Mouse (Mus musculus): ENCODE measurements around the gene Gm11111. TPM values are rescaled to one million over a fixed set of nuclear protein-coding genes. Genes with fewer than 3 reads are reported as not detected.
"Not testable (repeated sequence)": the region's sequence is repeated elsewhere in the genome, so short reads cannot be mapped to it uniquely, and the experiment has no call there.

Gm11111 gene
- polyA plus RNA-seq, 1 experiment from 2014 or later = not detected

GRCm38 (mm10) chr5:98563801-98564200 lies 11.3 kb downstream of the Gm11111 start:
- Histone ChIP-seq H3K4me3 (replicated peaks) (no peak overlapping the region), H3K9ac (replicated peaks) (no peak overlapping the region), H3K9me3 (replicated peaks) (no peaks in the 10 kb centered on the region), H3K27ac (replicated peaks) (no peak overlapping the region), H3K27me3 (replicated peaks) (no peaks in the 10 kb centered on the region), H3K4me1 (0 out of 2 replicates have a peak, but pooled peaks cover 4% of the 10 kb centered on the region), H3K4me2 (no peak overlapping the region), H3K36me3 (no peaks in the 10 kb centered on the region)
- ATAC-seq (ENCODE audit: low FRiP score) = no peak
- WGBS = 44% methylated on average over 9 of the region's 9 CpGs

GRCm38 (mm10) chr5:98566461-98567193 lies 14.1 kb downstream of the Gm11111 start:
- WGBS = 28% methylated on average over 6 of the region's 6 CpGs
- Histone ChIP-seq H3K9me3 (replicated peaks) (no peaks in the 10 kb centered on the region), H3K4me2 (no peak overlapping the region), H3K27ac (replicated peaks) (no peak overlapping the region), H3K9ac (replicated peaks) (no peak overlapping the region), H3K36me3 (no peaks in the 10 kb centered on the region), H3K4me1 (0 out of 2 replicates have a peak, but pooled peaks cover 4% of the 10 kb centered on the region), H3K4me3 (replicated peaks) (no peak overlapping the region), H3K27me3 (replicated peaks) (no peaks in the 10 kb centered on the region)
- ATAC-seq (ENCODE audit: low FRiP score) = no peak

- WGBS = 94% methylated on average over 4 of the region's 4 CpGs
Observed at GRCm38 (mm10) chr5:98568481-98568880, 16.0 kb downstream of the Gm11111 start.

GRCm38 (mm10) chr5:98569029-98569513 lies 16.6 kb downstream of the Gm11111 start:
- ATAC-seq (ENCODE audit: low FRiP score) = no peak
- no peaks in the 10 kb centered on the region for H3K27me3 ChIP-seq (replicated peaks)
- H3K27ac ChIP-seq (replicated peaks) = no peak overlapping the region
- WGBS = 78% methylated on average over 3 of the region's 3 CpGs
- H3K4me3 ChIP-seq (replicated peaks) = no peak overlapping the region
- no peak overlapping the region for H3K4me2 ChIP-seq
- no peaks in the 10 kb centered on the region for H3K9me3 ChIP-seq (replicated peaks)
- H3K9ac ChIP-seq (replicated peaks) = no peak overlapping the region
- H3K36me3 ChIP-seq = no peaks in the 10 kb centered on the region
- no peaks in the 10 kb centered on the region for H3K4me1 ChIP-seq

More at GRCm38 (mm10) chr5:98568481-98568880, 16.0 kb downstream of the Gm11111 start:
- Histone ChIP-seq H3K4me1 (0 out of 2 replicates have a peak, but pooled peaks cover 4% of the 10 kb centered on the region), H3K9ac (replicated peaks) (no peak overlapping the region), H3K9me3 (replicated peaks) (no peaks in the 10 kb centered on the region), H3K27me3 (replicated peaks) (no peaks in the 10 kb centered on the region), H3K4me3 (replicated peaks) (no peak overlapping the region), H3K4me2 (no peak overlapping the region), H3K36me3 (no peaks in the 10 kb centered on the region), H3K27ac (replicated peaks) (no peak overlapping the region)
- ATAC-seq (ENCODE audit: low FRiP score) = no peak

- WGBS = 52% methylated on average over 4 of the region's 4 CpGs
- no peak for ATAC-seq (ENCODE audit: low FRiP score)
- peaks cover 6% of the 10 kb centered on the region; the same call in 1 of the 2 replicates for H3K4me1 ChIP-seq
- no peak overlapping the region for H3K27ac ChIP-seq (replicated peaks)
- H3K9ac ChIP-seq (replicated peaks) = no peak overlapping the region
- no peaks in the 10 kb centered on the region for H3K27me3 ChIP-seq (replicated peaks)
- H3K4me2 ChIP-seq = no peak overlapping the region
- no peaks in the 10 kb centered on the region for H3K9me3 ChIP-seq (replicated peaks)
- H3K36me3 ChIP-seq = no peaks in the 10 kb centered on the region
- no peak overlapping the region for H3K4me3 ChIP-seq (replicated peaks)
Observed at GRCm38 (mm10) chr5:98572392-98572791, 19.9 kb downstream of the Gm11111 start.

DNA sequence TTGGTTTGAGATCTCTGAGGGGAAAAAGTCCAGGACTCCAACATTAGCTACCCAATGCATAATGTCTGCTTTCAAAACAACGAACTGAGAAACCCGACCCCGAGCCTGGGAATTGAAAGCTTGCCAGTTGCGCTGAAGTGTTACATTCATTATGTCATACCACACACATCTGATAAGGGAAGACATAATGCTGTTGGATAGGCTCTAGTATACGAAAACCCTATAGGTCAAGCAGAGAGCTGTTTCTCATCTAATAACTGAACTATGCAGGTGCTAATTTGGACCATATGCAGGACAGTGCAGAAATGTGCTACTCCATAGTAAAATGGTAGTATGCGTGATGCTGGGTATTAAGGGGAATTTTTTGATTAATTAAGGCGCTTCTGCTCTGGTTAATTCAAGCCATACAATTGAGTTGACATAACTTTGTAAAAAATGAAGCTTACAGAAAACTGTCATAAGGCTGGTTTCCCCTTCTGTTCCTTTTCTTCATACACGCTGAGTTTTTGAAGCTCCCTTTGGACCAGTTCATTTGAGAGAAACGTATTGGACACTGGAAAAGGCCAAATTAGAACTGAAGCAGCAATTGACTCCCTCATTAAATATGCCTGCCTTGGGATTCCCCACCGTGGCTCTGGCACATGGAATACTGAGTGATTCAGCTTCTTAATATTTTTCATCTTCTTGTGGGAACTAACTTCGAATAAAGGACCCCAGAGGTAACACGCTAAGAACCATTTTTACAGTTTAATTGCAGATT lies 22.4 kb downstream of the Gm11111 start:
- no peak overlapping the region for H3K9ac ChIP-seq (replicated peaks)
- 52% methylated on average over 12 of the region's 12 CpGs for WGBS
- H3K36me3 ChIP-seq = no peaks in the 10 kb centered on the region
- H3K27me3 ChIP-seq (replicated peaks) = no peaks in the 10 kb centered on the region
- no peaks in the 10 kb centered on the region for H3K9me3 ChIP-seq (replicated peaks)
- no peak for ATAC-seq (ENCODE audit: low FRiP score)
- H3K4me1 ChIP-seq = peaks cover 6% of the 10 kb centered on the region; the same call in 1 of the 2 replicates
- H3K4me3 ChIP-seq (replicated peaks) = no peak overlapping the region
- no peak overlapping the region for H3K27ac ChIP-seq (replicated peaks)
- H3K4me2 ChIP-seq = no peak overlapping the region

- 56% methylated on average over 4 of the region's 4 CpGs for WGBS
- Histone ChIP-seq H3K9me3 (replicated peaks) (no peaks in the 10 kb centered on the region), H3K27ac (replicated peaks) (no peak overlapping the region), H3K27me3 (replicated peaks) (no peaks in the 10 kb centered on the region), H3K4me2 (no peak overlapping the region), H3K36me3 (no peaks in the 10 kb centered on the region), H3K9ac (replicated peaks) (no peak overlapping the region), H3K4me1 (peaks cover 6% of the 10 kb centered on the region; the same call in 1 of the 2 replicates), H3K4me3 (replicated peaks) (no peak overlapping the region)
- ATAC-seq (ENCODE audit: low FRiP score) = no peak
Observed at GRCm38 (mm10) chr5:98575471-98575834, 23.0 kb downstream of the Gm11111 start.

GRCm38 (mm10) chr5:98576538-98576937 lies 24.0 kb downstream of the Gm11111 start:
- H3K4me3 ChIP-seq (replicated peaks); H3K27me3 ChIP-seq (replicated peaks); H3K4me1 ChIP-seq; H3K9ac ChIP-seq (replicated peaks); H3K36me3 ChIP-seq; H3K9me3 ChIP-seq (replicated peaks); H3K4me2 ChIP-seq; ATAC-seq (ENCODE audit: low FRiP score); H3K27ac ChIP-seq (replicated peaks): not testable (repeated sequence)
- 94% methylated on average over 6 of the region's 6 CpGs for WGBS

- 87% methylated on average over 2 of the region's 2 CpGs for WGBS
- peaks cover 6% of the 10 kb centered on the region; the same call in 1 of the 2 replicates for H3K4me1 ChIP-seq
- H3K27me3 ChIP-seq (replicated peaks) = no peaks in the 10 kb centered on the region
- no peak overlapping the region for H3K4me2 ChIP-seq
- no peak overlapping the region for H3K27ac ChIP-seq (replicated peaks)
- H3K36me3 ChIP-seq = no peaks in the 10 kb centered on the region
- no peak overlapping the region for H3K9ac ChIP-seq (replicated peaks)
- ATAC-seq (ENCODE audit: low FRiP score) = no peak
- H3K9me3 ChIP-seq (replicated peaks) = no peaks in the 10 kb centered on the region
- H3K4me3 ChIP-seq (replicated peaks) = no peak overlapping the region
Observed at GRCm38 (mm10) chr5:98578398-98578797, 25.9 kb downstream of the Gm11111 start.

GRCm38 (mm10) chr5:98580811-98581210 lies 28.3 kb downstream of the Gm11111 start:
- H3K4me1 ChIP-seq = no peaks in the 10 kb centered on the region
- ATAC-seq (ENCODE audit: low FRiP score) = no peak

GRCm38 (mm10) chr5:98582051-98582450 lies 29.6 kb downstream of the Gm11111 start:
- no peak for ATAC-seq (ENCODE audit: low FRiP score)
- no peaks in the 10 kb centered on the region for H3K27me3 ChIP-seq (replicated peaks)
- H3K36me3 ChIP-seq = no peaks in the 10 kb centered on the region
- H3K27ac ChIP-seq (replicated peaks) = no peak overlapping the region
- no peak overlapping the region for H3K4me2 ChIP-seq
- H3K4me3 ChIP-seq (replicated peaks) = no peak overlapping the region
- no peaks in the 10 kb centered on the region for H3K4me1 ChIP-seq
- 83% methylated on average over 3 of the region's 3 CpGs for WGBS
- no peak overlapping the region for H3K9ac ChIP-seq (replicated peaks)
- no peaks in the 10 kb centered on the region for H3K9me3 ChIP-seq (replicated peaks)

More at GRCm38 (mm10) chr5:98580811-98581210, 28.3 kb downstream of the Gm11111 start:
- no peak overlapping the region for H3K27ac ChIP-seq (replicated peaks)
- no peaks in the 10 kb centered on the region for H3K9me3 ChIP-seq (replicated peaks)
- no peaks in the 10 kb centered on the region for H3K36me3 ChIP-seq
- no peak overlapping the region for H3K9ac ChIP-seq (replicated peaks)
- WGBS = 65% methylated on average over 5 of the region's 5 CpGs
- no peak overlapping the region for H3K4me3 ChIP-seq (replicated peaks)
- no peaks in the 10 kb centered on the region for H3K27me3 ChIP-seq (replicated peaks)
- no peak overlapping the region for H3K4me2 ChIP-seq

- Histone ChIP-seq H3K9me3 (replicated peaks) (no peaks in the 10 kb centered on the region), H3K9ac (replicated peaks) (no peak overlapping the region), H3K4me3 (replicated peaks) (no peak overlapping the region), H3K4me1 (no peaks in the 10 kb centered on the region), H3K4me2 (no peak overlapping the region), H3K27me3 (replicated peaks) (no peaks in the 10 kb centered on the region), H3K36me3 (no peaks in the 10 kb centered on the region), H3K27ac (replicated peaks) (no peak overlapping the region)
- no peak for ATAC-seq (ENCODE audit: low FRiP score)
Observed at GRCm38 (mm10) chr5:98585915-98586314, 33.4 kb downstream of the Gm11111 start.
